Mouse (Mus musculus) myocyte (in vitro differentiated cells): Measurements from ENCODE around the gene Slc4a1.

ENCODE experiments used
- CEBPB ChIP-seq: IDR thresholded peaks from 2 replicates; pipeline ENCODE4 v1.6.1; 2011; ENCODE audit warnings: mild to moderate bottlenecking, moderate library complexity; ENCODE audit not compliant: poor library complexity, insufficient read depth, severe bottlenecking
- MAX ChIP-seq: IDR thresholded peaks from one replicate; pipeline ENCODE4 v1.6.1; 2011; ENCODE audit warnings: low read depth, mild to moderate bottlenecking, control low read depth
- MYOG ChIP-seq, 3 experiments: IDR thresholded peaks; one replicate each; pipeline ENCODE4 v1.6.1; 2011; ENCODE audit warnings: control low read depth in 2 of 3, low read depth in 2 of 3, mild to moderate bottlenecking in 2 of 3; ENCODE audit not compliant: insufficient read length in 2 of 3, control insufficient read depth in 1 of 3, insufficient read depth in 1 of 3
- POLR2A ChIP-seq: IDR thresholded peaks from one replicate; pipeline ENCODE4 v1.6.1; 2011; ENCODE audit warnings: low read depth, mild to moderate bottlenecking, control low read depth, moderate library complexity; ENCODE audit not compliant: insufficient read length
- TCF12 ChIP-seq: IDR thresholded peaks from one replicate; pipeline ENCODE4 v1.6.1; 2011; ENCODE audit warnings: mild to moderate bottlenecking, control low read depth; ENCODE audit not compliant: poor library complexity, insufficient read depth, severe bottlenecking
- USF1 ChIP-seq: IDR thresholded peaks from one replicate; pipeline ENCODE4 v1.6.1; 2011; ENCODE audit warnings: low read depth, mild to moderate bottlenecking, control low read depth, moderate library complexity

DNA sequence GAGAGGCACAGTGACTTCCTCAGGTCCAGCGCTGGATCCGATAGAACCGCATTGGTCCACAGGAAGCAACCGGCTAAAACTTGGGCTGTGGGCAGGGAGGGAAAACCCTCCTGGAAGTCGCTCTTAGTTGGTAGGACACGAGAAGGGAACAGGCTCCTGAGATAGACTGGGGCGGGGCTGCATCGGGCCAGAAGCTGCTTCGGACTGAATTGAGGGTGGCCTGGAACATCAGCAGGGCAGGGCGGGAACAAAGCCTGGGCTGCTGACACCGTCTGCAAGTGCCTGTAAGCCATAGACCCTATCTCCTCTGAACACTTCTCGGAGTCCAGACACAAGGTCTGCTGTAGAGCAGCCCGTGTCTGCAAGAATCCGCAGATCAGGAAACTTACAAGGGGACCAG lies 6.9 kb upstream of the Slc4a1 start:
- TF ChIP-seq TCF12 (no peak), POLR2A (no peak), MYOG (IDR thresholded peaks at IDR 0.05; ENCODE audit: control insufficient read depth in 1 of 3, insufficient read depth in 1 of 3, insufficient read length in 2 of 3, low read depth in 2 of 3) (no peak), USF1 (no peak), MAX (no peak), CEBPB (no peak)
